Comparison of ENCODE assay signal across 30 mouse cellular contexts in the genomic region with DNA sequence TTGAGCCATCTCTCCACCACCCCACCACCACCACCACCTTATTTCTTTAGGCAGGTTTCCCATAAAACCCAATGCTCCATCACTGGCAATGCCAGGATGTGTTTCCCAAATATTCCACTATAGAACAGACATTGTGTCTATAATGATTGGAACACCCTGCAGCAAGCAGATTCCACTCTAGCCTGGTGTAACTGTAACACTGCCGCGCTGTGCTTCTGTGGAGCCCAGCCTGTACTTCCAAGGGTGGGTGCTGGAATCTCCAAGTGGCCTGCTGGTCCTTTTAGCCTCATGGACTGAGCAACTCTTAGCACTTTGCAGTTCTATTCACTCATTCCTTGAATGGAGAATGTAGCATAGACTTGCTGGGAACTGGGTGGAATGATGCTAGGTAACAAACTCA.
"Had no signal": no experiment of that assay in that cellular context is flagged by ENCODE, and none has a peak within 500 bp of the region (broad histone marks: within the 10 kb centered on the region; RNA-seq: fewer than 3 reads in every experiment).

No protein-coding gene starts in this region.

- H3K4me3 ChIP-seq: heart, embryonic 12.5 days; heart, embryonic 13.5 days; heart, embryonic 15.5 days; hindbrain, embryonic 10.5 days; hindbrain, embryonic 12.5 days; hindbrain, embryonic 13.5 days; hindbrain, embryonic 15.5 days; intestine, embryonic 15.5 days; kidney, embryonic 15.5 days; layer of hippocampus, adult 2 months; left cerebral cortex, adult 2 months had no signal

- H3K9me3 ChIP-seq: heart, embryonic 12.5 days; heart, embryonic 13.5 days; heart, embryonic 15.5 days; hindbrain, embryonic 10.5 days; hindbrain, embryonic 12.5 days; hindbrain, embryonic 13.5 days; hindbrain, embryonic 15.5 days; intestine, embryonic 15.5 days; kidney, embryonic 15.5 days had no signal

- H3K4me1 ChIP-seq: heart, embryonic 12.5 days; heart, embryonic 13.5 days; heart, embryonic 15.5 days; hindbrain, embryonic 10.5 days; hindbrain, embryonic 13.5 days; hindbrain, embryonic 15.5 days; intestine, embryonic 15.5 days; kidney, embryonic 15.5 days had no signal

- H3K27ac ChIP-seq: heart, embryonic 13.5 days; heart, embryonic 15.5 days; hindbrain, embryonic 10.5 days; hindbrain, embryonic 12.5 days; hindbrain, embryonic 13.5 days; hindbrain, embryonic 14.5 days; hindbrain, embryonic 15.5 days; hindbrain, postnatal 0 days; intestine, embryonic 15.5 days; kidney, embryonic 15.5 days; kidney, postnatal 0 days; layer of hippocampus, adult 2 months; left cerebral cortex, adult 2 months had no signal

- H3K36me3 ChIP-seq: heart, embryonic 12.5 days; heart, embryonic 13.5 days; heart, embryonic 15.5 days; hindbrain, embryonic 10.5 days; hindbrain, embryonic 12.5 days; hindbrain, embryonic 13.5 days; hindbrain, embryonic 15.5 days; intestine, embryonic 15.5 days; kidney, embryonic 15.5 days had no signal

- DNase-seq: heart, postnatal 10 days; heart, postnatal 14 days; heart, postnatal 36 days; heart, postnatal 4 days; kidney, adult 11 months; kidney, adult 18-20 months; kidney, adult 2 months; kidney, adult 8-10 months; kidney, adult 9 months; kidney, postnatal 10 days; kidney, postnatal 14 days; kidney, postnatal 25 days; kidney, postnatal 36 days; kidney, postnatal 4 days; layer of hippocampus, adult 9-11 months; layer of hippocampus, postnatal 36 days had no signal

- H3K27me3 ChIP-seq: heart, embryonic 12.5 days; heart, embryonic 13.5 days; heart, embryonic 15.5 days; hindbrain, embryonic 12.5 days; hindbrain, embryonic 13.5 days; hindbrain, embryonic 15.5 days; intestine, embryonic 15.5 days; kidney, embryonic 15.5 days had no signal
